Mouse (Mus musculus): ENCODE measurements at regions not wholly inside any gene's neighbourhood (a gene's known extent, or its start where the extent isn't known, plus 50 kb on each side); places are given as distances from the start of the nearest gene placed in this dataset.

DNA sequence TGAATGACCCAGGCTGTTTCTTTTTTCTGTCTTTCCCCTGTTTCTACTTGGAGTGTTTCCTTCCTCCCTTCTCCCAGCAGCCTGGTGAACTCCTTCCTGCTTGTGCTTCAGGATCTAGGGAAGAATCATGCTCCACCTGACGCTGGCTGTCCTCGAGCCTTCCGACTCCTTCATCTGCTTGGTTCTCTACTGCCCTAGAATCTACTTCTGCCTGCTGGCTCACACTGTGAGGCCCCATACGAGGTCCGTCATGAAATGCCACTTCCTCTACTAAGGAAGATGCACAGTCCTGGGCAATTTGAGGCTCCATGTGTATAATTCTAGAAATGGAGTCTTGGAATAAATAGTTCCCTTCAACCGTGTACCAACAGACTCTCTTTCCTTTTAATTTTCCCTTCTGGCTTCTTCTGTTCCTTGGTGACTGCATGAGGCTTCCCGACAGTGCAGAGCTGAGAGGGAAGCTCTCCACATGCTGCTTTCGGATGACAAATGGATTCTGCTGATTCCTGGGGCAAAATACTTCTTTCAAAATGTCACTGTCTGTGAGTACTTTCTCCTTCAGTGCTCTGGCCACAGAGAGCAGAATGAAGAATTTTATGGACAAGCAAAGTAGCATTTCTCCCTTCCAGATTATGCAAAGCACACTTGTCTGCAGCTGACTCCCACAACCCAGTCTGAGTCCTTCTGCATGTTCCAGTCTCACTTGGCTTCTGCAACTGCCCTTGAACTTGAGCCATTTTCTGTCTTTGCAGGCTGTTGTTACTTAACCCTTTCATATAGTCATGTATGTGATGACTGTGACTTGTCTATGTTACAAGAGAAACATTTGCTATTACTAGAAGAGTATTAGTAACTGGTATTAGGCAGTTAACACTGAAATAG is 341.1 kb upstream of the Kif2a start:
- Histone ChIP-seq H3K9ac (ENCODE audit: control insufficient read depth, low read depth, low read length, poor library complexity, severe bottlenecking) (no peak overlapping the region), H3K36me3 (ENCODE audit: control insufficient read depth in 1 of 2, insufficient read depth in 2 of 2, low read length in 2 of 2) (no peaks in the 10 kb centered on the region), H3K27ac (ENCODE audit: control insufficient read depth, low read depth, low read length) (no peak overlapping the region), H3K79me2 (ENCODE audit: control insufficient read depth, insufficient read depth, low read length, poor library complexity) (no peaks in the 10 kb centered on the region), H3K4me3 (ENCODE audit: control insufficient read depth in 1 of 2, insufficient read depth in 1 of 2, low read depth in 2 of 2, low read length in 2 of 2) (no peak overlapping the region), H3K4me1 (ENCODE audit: control insufficient read depth in 1 of 2, insufficient read depth in 2 of 2, low read length in 2 of 2) (no peaks in the 10 kb centered on the region), H3K9me3 (replicated peaks; ENCODE audit: insufficient read depth, low read length) (no peaks in the 10 kb centered on the region), H3K27me3 (ENCODE audit: control insufficient read depth in 1 of 2, insufficient read depth in 2 of 2, low read length in 2 of 2) (peaks cover 0 to 1% of the 10 kb centered on the region in 2 experiments; a peak in 2 of 4 replicates)
- no peak for DNase-seq (ENCODE audit: low read depth, low spot score)
- no peak for TF ChIP-seq TAL1 (IDR thresholded peaks at IDR 0.05; ENCODE audit: low read length)
- TF ChIP-seq ZMIZ1 (IDR thresholded peaks at IDR 0.05; ENCODE audit: low read depth, low read length) = no peak
- no peak for TF ChIP-seq EP300 (IDR thresholded peaks at IDR 0.05; ENCODE audit: low read depth in 1 of 2, low read length in 2 of 2)
- no peak for TF ChIP-seq UBTF (IDR thresholded peaks at IDR 0.05; ENCODE audit: borderline replicate concordance, insufficient read depth, low read depth, low read length)
- TF ChIP-seq MAX (IDR thresholded peaks at IDR 0.05; ENCODE audit: low read length) = no peak
- TF ChIP-seq SMC3 (IDR thresholded peaks at IDR 0.05; ENCODE audit: low read depth, low read length) = no peak
- no peak for TF ChIP-seq MAFK (IDR thresholded peaks at IDR 0.05; ENCODE audit: borderline replicate concordance, low read depth, low read length)
- TF ChIP-seq TBP (IDR thresholded peaks at IDR 0.05; ENCODE audit: low read depth, low read length) = no peak
- no peak for TF ChIP-seq CTCF (IDR thresholded peaks at IDR 0.05 in 2 of 3, conservative IDR thresholded peaks at IDR 0.05 in 1 of 3; ENCODE audit: control insufficient read depth in 1 of 3, insufficient read depth in 1 of 3, low read depth in 2 of 3, low read length in 3 of 3, poor library complexity in 1 of 3, severe bottlenecking in 1 of 3)
- no peak for TF ChIP-seq ZKSCAN1 (IDR thresholded peaks at IDR 0.05; ENCODE audit: low read depth, low read length)
- no peak for TF ChIP-seq MYC (IDR thresholded peaks at IDR 0.05; ENCODE audit: low read depth, low read length)
- TF ChIP-seq POLR2AphosphoS5 (IDR thresholded peaks at IDR 0.05; ENCODE audit: borderline replicate concordance, low read depth, low read length) = no peak
- TF ChIP-seq BHLHE40 (IDR thresholded peaks at IDR 0.05; ENCODE audit: borderline replicate concordance, low read depth, low read length) = no peak
- no peak for TF ChIP-seq HCFC1 (IDR thresholded peaks at IDR 0.05; ENCODE audit: low read depth, low read length)
- TF ChIP-seq NELFE (IDR thresholded peaks at IDR 0.05; ENCODE audit: low read depth, low read length) = no peak

DNA sequence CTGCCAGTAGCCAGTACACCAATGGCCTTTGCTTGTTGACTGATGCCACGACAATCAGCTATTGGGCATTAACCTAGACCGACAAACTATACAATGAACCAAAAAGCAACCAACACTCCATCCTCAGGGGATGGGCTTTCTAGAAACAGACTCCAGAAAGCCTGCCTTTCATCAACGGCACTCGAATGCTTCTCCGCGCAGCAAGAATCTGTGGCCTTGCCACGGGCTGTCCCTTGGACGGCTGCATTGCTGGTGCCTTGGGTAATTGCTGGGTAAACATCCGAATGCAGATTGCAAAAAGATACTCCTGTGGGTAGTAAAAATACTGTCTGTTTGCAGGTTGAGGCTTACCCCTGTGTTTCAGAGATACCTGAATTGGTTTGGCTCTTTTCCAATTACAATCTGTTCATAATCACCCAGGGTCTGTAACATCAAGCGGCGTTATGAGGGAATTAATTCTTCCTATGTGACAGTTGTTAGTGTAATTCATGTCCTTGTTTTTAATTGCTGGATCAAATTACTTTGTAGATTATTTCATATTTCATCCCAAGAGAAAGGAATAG is 319.0 kb upstream of the Kif2a start:
- Histone ChIP-seq H3K27me3 (ENCODE audit: control insufficient read depth in 1 of 2, insufficient read depth in 2 of 2, low read length in 2 of 2) (peaks cover 0 to 4% of the 10 kb centered on the region in 2 experiments; a peak in 3 of 4 replicates), H3K27ac (ENCODE audit: control insufficient read depth, low read depth, low read length) (no peak overlapping the region), H3K79me2 (ENCODE audit: control insufficient read depth, insufficient read depth, low read length, poor library complexity) (no peaks in the 10 kb centered on the region), H3K36me3 (ENCODE audit: control insufficient read depth in 1 of 2, insufficient read depth in 2 of 2, low read length in 2 of 2) (no peaks in the 10 kb centered on the region), H3K4me3 (ENCODE audit: control insufficient read depth in 1 of 2, insufficient read depth in 1 of 2, low read depth in 2 of 2, low read length in 2 of 2) (no peak overlapping the region), H3K4me1 (ENCODE audit: control insufficient read depth in 1 of 2, insufficient read depth in 2 of 2, low read length in 2 of 2) (no peaks in the 10 kb centered on the region), H3K9me3 (replicated peaks; ENCODE audit: insufficient read depth, low read length) (no peaks in the 10 kb centered on the region), H3K9ac (ENCODE audit: control insufficient read depth, low read depth, low read length, poor library complexity, severe bottlenecking) (no peak overlapping the region)
- no peak for TF ChIP-seq MEF2A (IDR thresholded peaks at IDR 0.05; ENCODE audit: extremely low read depth, insufficient replicate concordance, low read depth, low read length, poor library complexity, severe bottlenecking)
- no peak for TF ChIP-seq SIN3A (IDR thresholded peaks at IDR 0.05; ENCODE audit: low read length)
- no peak for TF ChIP-seq POLR2AphosphoS5 (IDR thresholded peaks at IDR 0.05; ENCODE audit: borderline replicate concordance, low read depth, low read length)
- TF ChIP-seq MAFK (IDR thresholded peaks at IDR 0.05; ENCODE audit: borderline replicate concordance, low read depth, low read length) = no peak
- no peak for TF ChIP-seq MYC (IDR thresholded peaks at IDR 0.05; ENCODE audit: low read depth, low read length)
- TF ChIP-seq NRF1 (IDR thresholded peaks at IDR 0.05; ENCODE audit: insufficient read depth, low read depth, low read length, poor library complexity, severe bottlenecking) = no peak
- TF ChIP-seq GATA1 (IDR thresholded peaks at IDR 0.05; ENCODE audit: low read depth, low read length) = no peak
- no peak for TF ChIP-seq POLR2A (IDR thresholded peaks at IDR 0.05; ENCODE audit: control insufficient read depth in 1 of 2, insufficient read depth in 1 of 2, low read depth in 1 of 2, low read length in 2 of 2, poor library complexity in 1 of 2)
- no peak for TF ChIP-seq MXI1 (IDR thresholded peaks at IDR 0.05; ENCODE audit: low read depth, low read length)
- TF ChIP-seq CHD2 (IDR thresholded peaks at IDR 0.05; ENCODE audit: low read length) = no peak
- TF ChIP-seq BHLHE40 (IDR thresholded peaks at IDR 0.05; ENCODE audit: borderline replicate concordance, low read depth, low read length) = no peak
- no peak for DNase-seq (ENCODE audit: low read depth, low spot score)
